Mouse (Mus musculus) CH12.LX (cell line): ENCODE measurements around the gene Tkt.

ENCODE experiments used
- CHD1 ChIP-seq: IDR thresholded peaks from 2 replicates; pipeline ENCODE4 v1.6.1; 2012; ENCODE audit warnings: low read depth, low read length, improper control_type of control experiment, inconsistent platforms
- CTCF ChIP-seq, 2 experiments: IDR thresholded peaks in 1 of 2; conservative IDR thresholded peaks in 1 of 2; 2 replicates each; pipeline ENCODE4 v1.5.1; 2011 to 2012; ENCODE audit warnings: low read depth in 2 of 2, low read length in 2 of 2, improper control_type of control experiment in 1 of 2, inconsistent platforms in 1 of 2, mild to moderate bottlenecking in 1 of 2, moderate library complexity in 1 of 2
- EP300 ChIP-seq: IDR thresholded peaks from 2 replicates; pipeline ENCODE4 v1.6.1; 2011; ENCODE audit warnings: low read length, improper control_type of control experiment
- POLR2A ChIP-seq: IDR thresholded peaks from 2 replicates; pipeline ENCODE4 v1.6.1; 2011; ENCODE audit warnings: low read depth, mild to moderate bottlenecking, improper control_type of control experiment, low read length

DNA sequence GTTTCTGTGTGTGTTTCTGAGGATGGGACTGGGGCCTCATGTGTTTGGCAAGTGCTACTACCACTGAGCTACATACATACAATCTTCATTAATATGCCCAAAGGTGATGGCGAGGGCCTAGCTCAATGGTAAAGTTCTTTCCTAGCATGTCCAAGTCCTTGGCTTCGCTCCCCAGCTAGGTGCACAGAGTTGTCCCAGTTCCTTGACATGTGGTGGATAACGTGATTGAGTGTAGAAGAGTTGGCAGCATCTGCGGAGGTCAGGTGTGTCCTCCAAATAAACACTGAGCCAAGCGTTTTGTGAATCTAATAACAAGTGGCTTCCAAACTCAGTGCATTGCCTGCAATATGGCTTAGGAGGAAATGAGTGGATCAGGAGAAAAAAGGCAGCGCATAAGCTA, 18.2 kb downstream of the Tkt start:
- TF ChIP-seq CHD1 (no peak), POLR2A (no peak), CTCF (conservative IDR thresholded peaks at IDR 0.05 in 1 of 2, IDR thresholded peaks at IDR 0.05 in 1 of 2; ENCODE audit: low read depth in 2 of 2, low read length in 2 of 2) (no peak), EP300 (no peak)
